Mouse (Mus musculus) lung, postnatal 4 days (tissue): Measurements from ENCODE around the gene Adh1.
A peak's percentile ranks its signal among the peaks of the same experiment; 100 is the strongest.

Experiments used
- DNase-seq, 2 experiments: peaks; one replicate each; pipeline ENCODE4 v3.0.0; 2021

Adh1 gene

DNA sequence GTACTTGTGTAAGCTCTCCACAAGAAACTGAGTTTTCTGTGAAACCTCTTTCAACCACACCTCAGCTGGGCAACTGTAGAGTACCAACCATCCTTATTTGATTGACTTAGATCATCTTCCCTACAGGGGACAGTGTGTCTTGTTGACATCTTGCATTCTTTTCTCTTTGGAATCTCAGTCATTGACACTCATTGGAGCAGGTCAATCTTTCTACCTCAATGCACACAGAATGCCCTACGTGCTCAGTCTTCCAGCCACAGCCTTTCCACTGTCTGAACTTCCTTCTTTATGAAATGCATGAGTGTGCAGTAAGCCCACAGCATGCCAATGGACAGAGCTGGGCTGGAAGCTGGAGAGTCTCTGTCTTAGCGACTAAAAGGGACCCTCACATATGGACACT, 29.9 kb downstream of the Adh1 start:
- no peak for DNase-seq

DNA sequence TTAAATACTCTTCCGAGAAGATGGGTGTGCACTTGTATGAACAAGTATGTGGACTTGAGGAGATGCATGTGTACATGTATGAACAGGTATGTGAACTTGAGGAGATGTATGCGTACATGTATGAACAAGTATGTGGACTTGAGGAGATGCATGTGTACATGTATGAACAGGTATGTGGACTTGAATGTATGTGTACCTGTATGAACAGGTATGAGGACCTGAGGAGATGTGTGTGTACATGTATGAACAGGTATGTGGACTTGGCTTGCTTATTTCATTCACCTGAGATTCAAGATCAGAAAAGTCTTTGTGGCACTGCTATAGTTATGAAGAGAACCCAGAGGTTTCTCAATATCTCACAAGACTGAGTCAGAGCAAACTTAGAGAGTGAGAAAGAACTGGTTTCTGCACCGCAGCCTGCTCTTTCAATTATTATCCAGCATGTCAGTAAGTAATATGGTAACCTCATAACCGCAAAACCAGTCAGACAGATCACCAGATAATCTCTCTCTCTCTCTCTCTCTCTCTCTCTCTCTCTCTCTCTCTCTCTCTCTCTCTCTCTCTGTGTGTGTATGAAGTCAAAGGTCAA, 30.8 kb downstream of the Adh1 start:
- no peak for DNase-seq

DNA sequence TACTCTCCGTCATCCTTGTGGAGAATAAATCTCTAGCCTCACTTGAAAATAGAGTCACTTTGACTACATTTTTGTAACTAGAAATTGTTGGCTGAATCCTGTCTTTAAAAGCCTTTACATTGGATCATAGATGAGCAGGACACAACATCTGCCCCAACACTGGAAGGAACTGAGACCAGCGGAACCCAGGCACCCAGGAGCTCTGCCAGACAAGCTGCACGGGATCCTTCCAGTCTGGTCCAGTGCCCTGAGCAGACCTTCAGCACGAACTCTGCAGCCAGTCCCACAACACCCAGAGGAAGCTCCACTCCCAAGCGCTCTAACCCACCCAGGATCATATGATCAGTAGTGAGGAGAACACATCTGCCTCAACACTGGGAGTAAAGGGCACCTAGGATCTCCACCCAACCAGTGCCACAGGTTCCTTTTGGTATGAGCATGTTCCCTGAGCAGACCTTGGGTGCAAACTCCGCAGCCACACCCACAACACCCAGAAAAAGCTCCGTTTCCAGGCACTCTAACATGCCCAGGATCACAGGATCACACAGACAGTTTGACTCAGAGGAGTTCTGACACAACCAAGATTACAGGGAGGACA, 32.6 kb downstream of the Adh1 start:
- peak in 1 of 2 experiments; percentile 68 for DNase-seq

DNA sequence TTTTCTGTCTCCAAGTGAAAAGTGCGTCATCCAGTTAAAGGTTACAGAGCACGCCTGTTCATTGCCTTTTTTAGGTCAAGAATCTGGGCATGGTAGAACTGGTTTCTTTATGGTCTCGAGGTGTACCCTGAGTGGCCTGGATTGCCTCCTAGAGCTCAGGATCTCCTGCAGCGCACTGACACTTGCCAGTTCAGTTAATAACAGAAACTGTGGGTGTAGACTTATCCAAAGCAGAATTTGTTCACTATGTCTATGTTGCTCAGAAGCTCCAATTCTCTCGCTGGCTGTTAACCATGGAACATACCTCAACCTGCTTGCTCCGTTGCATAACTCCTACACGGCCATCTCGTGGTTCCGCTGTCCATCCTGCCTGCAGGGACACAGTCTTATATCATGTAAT, 39.3 kb downstream of the Adh1 start:
- no peak for DNase-seq

DNA sequence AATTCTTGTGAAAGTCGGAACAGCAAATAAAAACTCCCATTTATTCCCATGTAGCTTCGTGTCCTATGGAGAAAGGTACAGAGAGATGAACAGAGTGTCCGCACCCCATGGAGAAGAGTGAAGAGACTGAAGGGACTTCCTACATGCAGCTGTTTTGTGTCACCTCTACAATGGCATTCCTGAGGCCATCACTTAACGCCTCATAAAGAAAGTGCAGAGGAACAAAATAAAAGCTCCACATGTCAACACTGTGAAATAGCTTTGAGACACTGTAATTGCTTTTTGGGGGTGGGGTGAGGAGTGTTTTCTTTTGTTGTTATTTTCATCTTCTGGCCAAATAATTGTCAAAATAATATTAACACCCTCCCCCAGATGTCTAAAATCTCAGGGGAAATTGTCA, 41.9 kb downstream of the Adh1 start:
- no peak for DNase-seq

DNA sequence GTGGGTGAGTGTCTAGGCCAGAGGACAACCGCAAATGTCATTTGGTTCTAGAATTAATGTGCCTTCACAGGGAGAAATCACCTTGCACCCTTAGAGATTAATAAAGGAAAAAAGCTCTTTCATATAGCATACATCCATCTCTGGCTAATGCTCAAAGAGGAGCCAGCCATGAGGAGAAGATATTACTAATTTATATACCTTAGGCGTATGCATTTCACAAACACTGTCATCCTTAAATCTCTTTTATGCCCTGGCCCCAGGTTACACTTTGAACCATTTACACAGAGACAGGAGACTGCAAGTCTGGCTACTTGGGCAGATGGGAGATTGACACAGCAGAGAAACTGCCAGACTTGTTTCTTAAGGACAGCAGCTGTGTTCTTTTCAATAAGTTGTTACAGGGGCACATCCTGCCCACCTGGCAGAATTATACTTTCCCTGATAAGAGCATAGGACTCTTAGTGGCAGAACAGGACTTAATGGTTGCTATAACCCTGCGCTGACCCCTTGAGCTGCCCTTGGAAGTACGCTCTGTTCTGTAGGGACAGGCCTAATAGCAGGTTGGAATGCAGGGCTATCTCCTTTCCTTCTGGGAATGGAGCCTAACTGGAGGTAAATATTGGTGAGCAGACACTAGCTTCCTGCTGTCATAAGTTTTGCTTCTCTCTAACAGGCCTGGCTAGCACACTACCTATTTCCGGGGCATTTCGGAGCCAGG, 43.1 kb downstream of the Adh1 start:
- no peak for DNase-seq

DNA sequence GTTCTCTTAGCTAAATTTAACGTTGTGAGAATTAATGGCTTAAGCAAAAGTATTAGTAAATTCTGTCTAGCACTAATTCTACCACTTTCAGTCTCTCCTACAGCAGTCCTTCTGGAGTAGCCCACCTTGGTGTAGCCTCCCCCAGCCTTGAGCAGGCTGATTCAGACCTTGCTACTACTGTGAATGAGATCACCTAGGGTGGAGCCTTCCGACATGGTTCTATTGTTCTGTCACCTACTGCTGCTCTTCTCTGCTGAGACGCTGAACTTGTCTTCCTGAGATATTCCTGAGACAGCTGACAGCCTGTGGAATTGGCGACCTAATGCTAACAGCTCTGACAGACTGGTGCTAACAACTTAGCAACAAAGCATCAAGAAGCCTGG, 43.7 kb downstream of the Adh1 start:
- no peak for DNase-seq

DNA sequence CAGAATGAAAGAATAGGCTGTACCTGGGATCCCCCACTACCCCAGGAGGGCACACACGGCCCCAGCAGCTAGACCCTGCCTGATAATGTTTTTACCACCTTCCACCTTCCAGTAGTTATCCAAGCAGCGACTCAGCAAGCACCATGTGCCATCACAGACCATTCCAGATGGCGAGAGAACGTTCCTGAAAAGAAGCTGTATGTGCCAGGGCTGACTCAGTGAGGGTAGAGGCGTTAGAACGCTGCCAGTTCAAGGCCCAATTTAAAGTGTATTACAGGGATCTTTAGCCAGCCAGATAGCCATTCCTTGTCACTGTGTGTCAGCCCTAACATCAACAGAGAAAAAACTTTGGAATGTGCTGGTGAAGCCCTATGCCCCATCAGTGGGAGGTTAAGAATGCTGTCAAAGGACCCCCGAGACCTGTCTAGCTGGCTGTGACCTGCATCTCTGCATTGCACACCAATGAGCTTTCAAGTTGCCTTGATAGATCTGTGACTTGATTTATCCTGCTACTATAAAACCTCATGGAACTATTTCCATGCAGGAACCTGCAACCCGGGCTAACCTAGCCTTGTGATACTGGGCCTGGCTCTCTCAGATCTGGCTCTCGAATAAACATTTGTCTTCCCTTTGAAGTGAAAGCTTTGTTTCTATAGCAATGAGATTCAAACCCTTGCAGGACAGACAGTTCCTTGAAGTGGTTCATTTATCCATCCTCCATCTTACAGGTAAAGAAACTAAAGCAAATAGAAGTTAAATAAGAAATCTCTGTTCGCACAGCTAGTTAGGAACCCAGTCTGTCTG, 44.9 kb downstream of the Adh1 start:
- no peak for DNase-seq

DNA sequence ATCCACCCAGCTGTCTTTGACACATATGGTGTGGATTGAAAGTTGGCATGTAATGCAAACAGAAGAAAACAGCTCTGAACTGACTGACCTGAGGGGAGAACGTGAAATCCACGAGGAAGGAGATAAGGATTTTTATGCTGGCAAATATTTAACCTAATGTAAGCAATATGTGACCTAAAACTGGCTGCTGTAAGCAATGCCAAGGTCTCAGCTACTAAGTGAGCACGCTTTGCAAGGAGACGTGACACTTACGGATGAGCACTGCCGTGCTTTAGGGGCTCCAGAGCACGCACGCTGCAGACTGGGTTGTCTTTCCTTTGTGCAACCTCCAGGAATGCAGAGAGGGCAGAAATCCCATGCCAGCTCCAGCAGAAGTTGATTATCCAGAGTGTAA, 45.5 kb downstream of the Adh1 start:
- peak in 1 of 2 experiments; percentile 56 for DNase-seq

DNA sequence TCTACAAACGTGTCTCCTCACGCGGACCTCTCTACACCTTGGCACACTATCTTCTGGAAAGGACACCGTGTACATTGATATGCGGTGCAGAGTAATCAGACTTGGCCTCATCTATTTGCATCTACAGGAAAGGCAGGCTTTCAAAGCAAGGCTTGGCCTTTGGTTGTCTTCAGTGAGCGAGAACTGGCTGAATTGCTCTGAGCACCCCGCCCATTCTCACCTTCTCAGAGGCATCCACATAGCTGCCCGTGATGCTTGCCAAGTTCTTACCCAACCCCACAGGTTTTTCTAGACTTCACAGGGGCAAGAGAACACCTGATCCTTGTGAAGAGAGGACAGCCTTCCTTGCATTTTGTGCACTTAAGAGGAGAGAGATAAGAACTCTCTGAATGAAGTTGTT, 49.1 kb downstream of the Adh1 start:
- no peak for DNase-seq

DNA sequence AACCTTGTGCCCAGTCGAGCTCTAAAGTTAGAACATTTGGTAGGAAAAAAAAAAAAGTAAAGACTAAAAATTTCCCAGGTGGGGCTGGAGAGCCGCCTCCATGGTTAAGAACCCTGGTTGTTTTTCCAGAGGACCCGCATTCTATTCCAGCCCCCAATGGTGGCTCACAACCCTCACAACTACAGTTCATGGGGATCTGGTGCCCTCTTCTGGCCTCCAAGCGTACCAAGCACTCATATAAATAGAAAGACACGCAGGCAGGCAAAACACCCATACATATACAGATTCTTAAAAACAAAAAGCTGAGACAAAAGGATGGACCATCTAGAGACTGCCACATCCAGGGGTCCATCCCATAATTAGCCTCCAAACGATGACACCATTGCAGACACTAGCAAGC, 50.2 kb downstream of the Adh1 start:
- no peak for DNase-seq

DNA sequence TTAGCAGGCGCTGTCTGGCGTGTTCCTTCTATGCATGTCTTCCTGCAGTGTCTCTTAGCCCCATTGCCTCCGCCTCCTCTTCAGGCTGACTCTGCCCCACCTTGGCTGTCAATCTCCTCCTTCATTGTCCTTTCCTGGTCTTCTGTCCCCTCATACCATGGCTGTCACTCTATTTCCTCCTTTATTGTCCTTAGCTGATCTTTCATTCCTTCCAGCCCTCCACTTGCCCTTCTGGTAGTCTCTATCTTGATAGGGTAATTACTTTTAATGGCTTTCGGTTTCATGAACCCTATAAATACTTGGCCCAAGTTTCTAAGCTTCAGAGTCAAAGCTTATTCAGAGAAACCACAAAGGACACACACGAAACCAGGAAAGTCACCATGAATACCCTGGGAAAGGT, 52.2 kb downstream of the Adh1 start, which contains the start of gene Adh6a:
Gene Adh6a (plus strand): TSS at position 322 of the 400 bp plus-strand sequence.
- DNase-seq, result no peak

DNA sequence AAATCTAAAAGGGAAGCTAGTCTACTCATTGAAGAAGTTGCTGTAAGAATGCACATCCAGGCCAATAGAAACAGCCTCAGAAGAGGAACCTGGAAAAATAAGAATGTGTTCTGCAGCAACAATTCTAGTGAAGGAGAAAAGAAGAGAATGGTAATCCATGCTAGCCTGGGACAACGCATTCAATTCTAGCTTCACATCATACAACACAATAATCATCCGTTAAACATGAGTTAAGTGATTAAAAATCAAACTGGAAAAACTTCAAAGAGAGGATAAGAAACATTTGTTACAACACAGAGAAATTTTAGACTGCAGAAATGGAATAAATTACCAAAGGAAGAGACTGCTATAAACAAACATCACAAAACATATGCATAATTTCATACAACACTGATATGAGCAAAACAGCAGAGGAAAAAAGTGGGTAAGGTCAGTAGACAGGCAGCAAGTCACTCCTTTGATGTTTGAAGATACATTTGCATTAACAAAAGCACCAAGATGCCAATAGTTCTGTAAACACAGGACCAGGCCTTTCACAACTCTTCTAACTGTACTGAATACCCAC, 56.2 kb downstream of the Adh1 start:
- DNase-seq, result no peak

DNA sequence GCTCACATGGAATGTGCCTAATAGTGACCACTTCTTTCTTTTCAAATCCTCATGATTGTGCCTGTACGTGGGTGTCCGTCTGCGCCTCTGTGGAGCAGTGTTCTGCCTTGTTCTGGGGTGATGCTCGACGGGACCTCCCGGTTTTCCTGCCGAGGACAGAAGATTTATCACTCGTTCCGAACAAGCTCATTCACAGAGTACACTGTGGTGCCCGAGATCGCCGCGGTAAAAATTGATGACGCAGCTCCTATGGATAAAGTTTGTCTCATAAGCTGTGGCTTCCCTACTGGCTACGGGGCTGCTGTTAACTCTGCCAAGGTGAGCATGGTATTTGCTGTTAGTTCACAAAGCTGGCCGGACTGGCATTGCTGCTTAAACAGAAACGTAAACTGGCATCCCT, 64.2 kb downstream of the Adh1 start:
- no peak for DNase-seq

DNA sequence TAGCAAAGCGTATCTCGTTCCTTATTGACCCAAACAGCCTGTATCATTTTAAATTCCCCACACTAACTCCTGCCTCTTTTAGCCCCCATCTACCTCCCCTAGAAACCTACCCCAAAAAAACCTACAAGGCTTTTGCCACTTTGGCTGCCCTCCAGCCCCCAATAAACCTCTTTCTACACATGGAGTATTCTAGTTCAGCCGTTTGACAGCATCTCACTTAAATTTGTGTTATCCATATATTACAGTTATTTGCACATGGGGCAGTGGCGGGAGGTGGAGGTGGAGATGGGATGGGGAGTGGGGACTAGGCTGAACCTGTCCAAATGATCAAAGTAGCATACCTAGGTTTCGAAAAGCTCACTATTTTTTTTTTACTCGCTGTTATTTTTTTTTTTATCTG, 64.7 kb downstream of the Adh1 start:
- no peak for DNase-seq

DNA sequence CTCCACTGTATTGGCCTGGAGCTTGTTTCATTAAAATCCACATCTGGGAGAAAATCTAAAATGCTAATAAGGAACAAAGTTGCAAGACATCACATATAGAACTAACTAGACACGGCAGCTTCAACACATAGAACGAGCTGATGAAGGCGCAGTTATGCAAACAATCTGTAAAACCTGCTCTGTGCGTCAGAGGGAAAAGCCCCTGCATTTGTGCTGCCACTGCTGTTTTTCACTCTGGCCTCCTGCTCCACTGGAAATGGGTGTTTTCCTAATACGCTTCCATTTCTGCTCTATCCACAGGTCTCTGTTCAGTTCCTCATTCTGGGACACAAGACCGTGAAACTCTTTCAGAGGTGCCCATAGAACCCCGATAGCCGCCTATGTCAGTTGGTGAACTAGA, 73.1 kb downstream of the Adh1 start:
- DNase-seq, result no peak

DNA sequence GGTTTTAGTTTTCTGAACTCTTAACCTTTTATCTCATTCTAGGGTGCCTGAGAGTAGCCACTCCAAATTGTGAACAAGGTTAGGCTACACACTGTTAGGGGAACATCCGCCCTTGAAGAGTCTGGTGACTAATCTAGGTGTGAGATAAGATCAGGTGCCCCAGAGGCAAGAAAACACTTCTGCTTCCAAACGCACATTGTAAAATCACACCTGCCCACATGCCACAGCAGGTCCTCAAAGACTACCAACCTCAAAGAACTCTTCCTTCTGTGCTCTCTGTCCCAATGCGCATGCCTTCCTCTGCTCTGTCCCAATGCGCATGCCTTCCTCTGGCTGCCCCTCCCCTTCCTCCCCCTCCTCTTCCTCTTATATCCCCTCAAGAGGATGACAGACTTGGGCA, 73.5 kb downstream of the Adh1 start:
- DNase-seq, result no peak

DNA sequence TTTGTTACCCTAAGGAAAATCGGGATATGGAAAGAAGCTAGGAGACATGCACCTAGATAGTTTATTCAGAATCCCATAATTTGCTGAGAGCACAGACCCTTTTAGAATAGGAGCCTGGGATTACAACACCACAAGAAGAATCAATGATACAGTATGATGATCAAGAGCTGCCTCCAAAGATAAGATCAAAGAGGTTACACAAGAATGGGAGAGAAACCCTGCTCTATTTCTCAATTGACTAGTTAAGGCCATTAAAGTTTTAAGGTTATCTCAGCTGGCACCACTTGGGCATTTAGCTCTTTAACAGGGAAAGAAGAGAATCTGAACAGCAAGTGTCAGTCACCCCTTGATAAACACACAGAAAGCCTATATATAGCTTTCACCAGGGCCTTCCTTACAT, 74.8 kb downstream of the Adh1 start:
- DNase-seq, result no peak

DNA sequence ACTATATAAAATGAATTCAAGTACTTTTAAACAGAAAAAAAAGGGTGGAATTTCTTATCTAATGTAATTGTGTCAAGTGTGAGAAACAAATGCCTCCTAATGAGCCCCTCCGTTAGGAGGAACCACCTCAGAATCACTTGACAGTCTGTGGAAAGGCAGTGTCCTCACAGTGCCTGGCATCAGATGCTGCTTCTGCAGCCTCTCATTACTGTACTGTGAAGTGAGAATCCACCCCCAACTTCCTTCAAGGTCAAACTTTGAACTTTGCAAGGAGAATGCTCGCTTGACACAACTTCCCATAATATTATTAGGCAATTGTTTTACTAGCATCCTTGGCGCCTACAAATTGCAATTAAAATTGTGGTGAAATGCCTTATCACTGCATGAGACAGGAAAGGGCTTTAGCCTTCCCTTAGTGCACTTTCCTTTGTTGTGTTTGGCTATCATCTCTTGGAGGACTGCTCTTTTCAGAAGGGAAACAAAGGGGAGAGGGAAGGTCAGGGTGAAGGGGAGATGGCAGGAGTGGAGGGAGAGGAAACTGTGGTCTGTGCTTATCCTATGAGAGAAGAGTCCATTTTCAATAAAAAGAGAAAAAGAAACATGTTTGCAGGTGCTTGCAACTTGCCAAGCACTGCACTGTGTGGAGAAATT, 75.4 kb downstream of the Adh1 start:
- no peak for DNase-seq
